Mouse (Mus musculus): ENCODE data around the gene Klf7.

The Klf7 gene

DNA sequence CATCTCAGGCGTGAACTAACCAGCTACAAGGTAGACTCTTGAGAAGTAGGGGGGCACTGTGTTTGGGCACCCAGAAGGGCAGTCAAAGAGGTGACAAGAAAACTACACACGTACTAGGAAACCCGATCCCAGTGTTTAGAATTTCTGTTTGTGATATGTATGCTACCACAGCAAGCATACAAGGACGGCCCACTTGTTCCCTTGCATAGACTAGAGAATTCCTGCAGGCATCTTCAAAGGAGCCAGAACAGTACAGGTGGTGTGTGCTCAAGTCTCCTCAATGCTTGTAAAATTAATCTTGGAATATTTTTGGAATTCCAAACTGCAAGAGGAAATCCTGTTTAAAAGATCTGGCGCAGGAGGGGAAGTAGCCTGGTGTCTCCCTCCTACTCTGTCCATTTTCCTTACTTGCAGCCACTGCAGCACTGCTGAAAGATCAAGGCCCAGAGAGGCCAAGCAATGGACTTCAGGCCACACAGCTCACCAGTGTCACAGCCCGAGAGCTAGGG lies 102.9 kb downstream of the Klf7 start:
- DNase-seq = no peak

DNA sequence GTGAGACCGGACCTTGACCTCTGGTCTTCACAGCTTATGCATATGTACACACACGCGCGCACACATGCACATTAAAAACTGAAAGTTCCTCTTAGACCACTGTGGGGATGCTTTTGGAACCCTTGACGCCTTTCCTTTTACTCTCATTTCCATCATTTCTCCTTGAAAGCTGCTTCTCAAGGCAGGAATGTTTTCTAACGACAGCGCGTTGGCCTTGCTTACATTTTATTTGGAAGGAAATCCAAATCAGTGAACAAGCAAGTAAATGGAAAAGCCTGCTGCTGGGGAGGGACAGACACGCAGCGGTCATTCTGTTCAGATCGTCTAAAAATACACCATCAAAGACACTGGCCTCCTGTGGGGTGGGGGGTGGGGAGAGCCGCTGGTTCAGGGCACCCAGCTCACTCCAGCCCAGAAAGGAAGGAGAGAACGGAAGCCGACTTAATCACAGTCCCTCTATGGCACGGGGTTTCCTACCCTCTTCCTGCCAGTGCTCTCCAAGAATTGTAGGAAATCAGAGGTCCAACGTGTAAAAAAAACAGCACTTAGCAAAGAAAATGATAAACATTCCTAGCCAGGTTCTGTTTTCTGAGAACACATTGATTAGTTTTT lies 103.5 kb downstream of the Klf7 start:
- DNase-seq = no peak

DNA sequence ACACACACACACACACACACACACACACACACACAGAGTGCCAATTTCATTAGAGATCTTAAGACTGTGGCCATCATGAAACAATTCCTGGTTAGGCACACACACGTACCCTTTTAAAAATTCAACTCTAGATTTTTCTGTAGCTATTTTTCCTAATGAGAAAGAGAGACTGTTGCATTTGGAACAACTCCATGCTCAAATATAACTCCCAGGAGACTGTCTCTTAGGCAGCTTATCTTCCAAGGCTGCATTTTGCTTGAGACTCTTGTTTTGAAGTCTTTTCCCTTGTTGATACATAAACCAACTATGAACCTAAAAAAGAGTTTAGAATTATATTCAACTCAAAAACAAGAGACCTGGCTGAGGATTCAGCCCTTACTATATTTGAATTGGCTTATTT lies 108.0 kb downstream of the Klf7 start:
- no peak for DNase-seq

DNA sequence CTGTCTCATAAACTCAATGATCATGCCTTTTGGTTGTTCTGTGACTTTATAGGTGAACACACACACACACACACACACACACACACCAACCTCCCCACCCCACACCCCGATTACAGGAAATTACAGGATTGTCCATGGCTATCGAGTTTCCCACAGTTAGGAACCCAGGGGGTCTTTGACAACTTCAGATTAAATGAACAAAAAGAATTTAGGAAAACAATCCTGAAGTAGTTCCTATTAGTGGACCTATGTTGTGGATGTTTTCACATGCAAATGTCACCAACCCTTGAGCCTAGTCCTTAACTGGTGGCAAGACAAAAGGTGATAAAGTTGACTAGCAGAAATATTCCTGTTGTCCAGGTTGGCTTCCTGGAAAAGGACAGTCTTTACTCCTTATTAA lies 113.1 kb downstream of the Klf7 start:
- DNase-seq = no peak

DNA sequence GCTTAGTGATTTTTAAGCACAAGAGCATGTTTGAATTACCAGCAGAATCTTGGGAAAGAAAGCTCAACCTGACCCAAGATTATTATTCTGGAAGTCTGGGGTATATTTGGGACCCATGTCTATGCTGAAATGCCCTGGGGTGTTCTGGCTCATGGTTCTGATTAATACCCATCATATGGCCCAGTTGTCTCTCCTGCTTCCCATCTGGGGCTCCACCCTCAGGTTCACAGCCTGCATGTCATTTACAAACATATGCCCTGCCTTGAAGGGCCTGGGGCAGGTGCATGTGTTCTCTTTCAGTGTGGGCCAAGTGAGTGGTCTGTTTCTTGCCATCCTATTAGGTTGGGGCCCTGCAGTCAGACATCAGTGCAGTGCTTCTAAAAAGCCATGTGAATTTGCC lies 114.1 kb downstream of the Klf7 start:
- DNase-seq = no peak

DNA sequence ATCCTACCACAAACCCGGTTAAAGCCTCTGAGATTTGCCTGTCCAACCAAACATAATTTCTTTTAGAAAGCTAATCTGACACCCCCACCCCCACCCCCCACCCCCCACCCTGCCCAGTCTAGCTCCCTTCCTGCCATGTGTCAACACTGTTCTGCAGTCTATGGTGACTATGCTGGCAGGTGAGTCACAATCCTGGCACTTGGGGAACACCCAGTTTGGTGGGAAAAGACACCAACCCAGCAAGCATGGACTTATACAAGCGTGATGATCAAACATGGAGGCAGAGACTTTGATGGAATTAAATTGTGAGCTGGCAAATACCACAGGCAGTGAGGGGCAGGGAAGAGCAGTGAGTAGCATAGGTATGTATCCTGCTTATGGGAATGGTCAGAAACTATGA lies 116.9 kb downstream of the Klf7 start:
- DNase-seq = no peak

DNA sequence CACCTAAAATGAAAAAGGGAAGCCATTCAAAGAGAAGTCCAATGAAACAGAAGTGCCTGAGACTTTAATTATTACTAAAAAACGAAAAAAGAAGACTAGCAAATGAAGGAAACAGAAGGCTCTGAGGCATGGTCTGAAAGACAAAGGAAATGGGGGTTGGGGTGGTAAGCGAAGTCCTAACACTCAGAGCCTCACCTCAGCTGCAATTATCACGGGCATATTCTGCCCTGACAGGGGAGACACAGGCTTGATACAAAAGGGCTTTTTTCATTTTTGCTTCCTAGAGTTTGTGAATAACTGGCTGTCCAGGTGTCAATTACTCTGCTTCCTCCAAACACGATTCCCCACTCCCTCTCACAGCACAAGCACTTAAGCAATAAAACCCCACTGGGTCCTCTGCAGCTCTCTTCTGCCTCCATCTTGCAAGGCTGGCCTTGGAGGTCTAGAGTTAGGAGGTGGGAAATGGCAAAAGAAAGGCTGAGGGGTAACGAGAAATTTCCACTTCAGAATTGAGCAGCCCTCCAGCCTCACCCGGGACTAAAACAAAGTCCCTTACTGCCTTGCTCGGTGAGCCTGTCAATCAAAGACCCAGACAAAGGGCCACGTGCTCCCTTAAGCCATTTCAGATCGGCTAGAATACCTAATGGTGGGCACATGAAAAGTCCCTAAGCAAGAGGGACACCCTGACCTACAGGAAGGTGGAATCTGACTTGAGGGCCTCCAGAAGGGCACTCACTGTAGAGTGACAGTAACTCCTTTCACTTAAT lies 118.4 kb downstream of the Klf7 start:
- DNase-seq = no peak

DNA sequence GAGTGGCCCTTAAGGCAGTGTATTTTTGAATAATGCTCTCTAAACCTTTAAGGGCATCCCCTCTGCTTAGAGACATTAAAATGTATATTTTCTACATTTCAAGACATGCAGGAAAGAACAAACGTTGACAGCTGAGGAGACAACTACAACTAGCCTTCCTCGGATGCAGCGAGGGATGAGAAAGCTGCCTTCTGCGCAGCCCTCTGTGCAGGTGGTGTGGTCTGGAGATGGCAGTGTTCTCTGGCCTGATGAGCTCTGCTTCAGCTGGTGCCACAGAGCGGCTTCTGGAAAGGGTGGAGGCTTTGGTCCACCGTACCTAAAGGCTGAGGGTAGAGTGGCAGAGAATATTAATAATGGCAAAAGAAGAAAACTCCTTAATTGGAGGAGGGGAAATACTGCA lies 120.0 kb downstream of the Klf7 start:
- DNase-seq = no peak

DNA sequence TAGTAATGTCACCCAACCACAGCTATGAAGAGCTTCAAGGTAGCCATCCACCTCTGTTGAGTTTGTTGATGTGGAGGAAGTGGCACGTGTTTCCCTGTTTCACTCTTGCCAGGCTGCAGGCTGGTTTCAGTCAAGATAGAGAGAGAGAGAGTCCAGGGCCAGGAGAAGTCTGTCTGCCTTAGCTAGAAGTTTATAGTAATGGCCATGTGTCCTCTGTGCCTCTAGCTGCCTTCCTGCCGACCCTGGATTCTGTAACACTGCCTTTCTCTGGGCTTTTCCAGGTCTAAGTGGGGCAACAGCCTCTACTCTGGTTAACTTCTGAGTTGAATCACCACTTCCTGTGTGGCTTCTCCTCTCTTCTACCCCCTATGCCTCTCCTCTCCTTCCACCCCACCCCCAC lies 121.5 kb downstream of the Klf7 start:
- no peak for DNase-seq

DNA sequence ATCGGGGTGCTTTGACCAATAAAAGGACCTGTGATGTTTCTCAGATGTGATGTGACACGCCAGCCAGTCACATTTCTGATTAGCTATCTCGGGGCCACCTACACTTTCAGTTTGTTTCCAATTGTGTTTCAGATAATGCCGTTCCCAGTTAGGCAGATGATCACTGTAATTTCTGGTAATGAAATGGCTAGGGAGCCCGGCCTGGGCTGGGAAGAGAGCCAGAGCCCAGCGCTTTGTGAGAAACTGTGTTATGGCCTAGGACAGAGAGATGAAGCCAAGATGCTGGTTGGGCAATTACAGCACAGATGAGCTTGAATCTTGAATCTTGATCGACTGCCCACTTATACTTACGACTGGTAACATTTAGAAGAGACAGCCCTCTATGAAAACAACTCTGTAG lies 122.6 kb downstream of the Klf7 start:
- peak; percentile 74 for DNase-seq

DNA sequence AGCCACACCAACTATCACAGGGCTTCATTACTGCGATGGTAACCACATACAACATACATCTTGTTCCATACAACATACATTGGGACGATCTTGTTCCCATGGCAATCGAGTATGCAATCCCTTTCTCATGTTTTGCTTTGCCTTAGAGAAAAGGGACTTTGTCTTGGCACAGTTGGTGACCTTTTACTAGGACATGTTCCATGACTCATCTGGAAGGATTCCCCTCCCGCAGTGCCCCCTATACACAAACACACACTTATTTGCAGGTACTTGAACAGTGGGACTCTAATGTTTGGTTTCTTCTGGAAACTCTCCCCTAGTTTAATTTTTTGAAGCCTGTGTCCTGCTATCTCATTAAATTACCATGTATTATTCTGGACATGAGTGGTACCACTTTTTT lies 123.2 kb downstream of the Klf7 start:
- DNase-seq = no peak

DNA sequence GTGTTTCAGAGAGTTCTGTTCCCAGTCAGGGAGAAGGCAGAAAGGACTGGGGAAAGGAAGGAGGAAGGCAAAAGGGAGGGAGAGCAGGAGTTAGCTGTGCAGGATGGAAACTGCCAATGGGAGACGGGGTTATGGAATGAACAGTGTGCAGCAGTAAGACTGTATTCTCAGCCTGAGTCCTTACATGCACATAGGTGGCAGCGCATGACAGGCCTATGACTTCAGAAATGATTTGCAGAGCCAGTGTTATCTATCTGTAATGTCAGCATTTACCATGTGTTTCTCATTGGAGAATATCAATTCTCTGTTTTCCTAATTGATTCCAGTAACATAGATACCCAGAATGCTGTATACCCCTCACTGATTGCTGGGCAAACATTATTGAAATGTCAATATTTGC lies 123.9 kb downstream of the Klf7 start:
- no peak for DNase-seq

DNA sequence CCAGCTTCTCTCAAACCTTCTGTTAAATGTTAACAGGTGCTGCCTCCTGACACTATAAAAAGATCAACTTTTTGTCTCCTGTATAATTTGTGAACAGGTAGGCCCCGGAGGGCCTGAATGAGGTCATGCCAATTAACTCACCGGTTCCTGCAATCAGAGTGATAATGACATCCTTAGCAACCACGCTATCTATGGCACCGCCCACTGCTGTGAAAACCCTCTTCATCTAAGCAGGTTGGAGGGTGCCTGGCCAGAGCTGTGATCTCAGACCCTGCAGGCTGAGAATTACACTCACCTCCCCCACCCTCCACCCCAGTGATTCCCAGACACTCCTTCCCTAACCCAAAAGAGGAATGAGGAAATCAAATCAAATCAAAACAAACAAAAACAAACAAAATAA lies 126.3 kb downstream of the Klf7 start:
- no peak for DNase-seq

DNA sequence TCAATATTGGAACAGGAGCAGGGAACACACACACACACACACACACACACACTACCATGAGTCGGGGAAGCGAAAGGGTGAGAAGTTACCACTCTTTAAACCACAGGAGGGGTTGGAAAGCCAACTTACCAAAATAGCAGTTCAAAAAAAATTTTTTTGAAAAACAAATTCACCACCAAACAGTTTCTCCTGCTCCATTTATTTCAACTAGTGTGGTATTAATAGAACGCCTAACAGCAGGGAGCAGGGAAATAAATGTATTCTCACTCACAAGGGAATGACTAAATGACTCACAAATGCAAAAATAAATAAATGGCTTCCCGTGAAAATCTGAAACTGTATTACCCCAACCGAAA lies 127.0 kb downstream of the Klf7 start:
- DNase-seq = no peak

DNA sequence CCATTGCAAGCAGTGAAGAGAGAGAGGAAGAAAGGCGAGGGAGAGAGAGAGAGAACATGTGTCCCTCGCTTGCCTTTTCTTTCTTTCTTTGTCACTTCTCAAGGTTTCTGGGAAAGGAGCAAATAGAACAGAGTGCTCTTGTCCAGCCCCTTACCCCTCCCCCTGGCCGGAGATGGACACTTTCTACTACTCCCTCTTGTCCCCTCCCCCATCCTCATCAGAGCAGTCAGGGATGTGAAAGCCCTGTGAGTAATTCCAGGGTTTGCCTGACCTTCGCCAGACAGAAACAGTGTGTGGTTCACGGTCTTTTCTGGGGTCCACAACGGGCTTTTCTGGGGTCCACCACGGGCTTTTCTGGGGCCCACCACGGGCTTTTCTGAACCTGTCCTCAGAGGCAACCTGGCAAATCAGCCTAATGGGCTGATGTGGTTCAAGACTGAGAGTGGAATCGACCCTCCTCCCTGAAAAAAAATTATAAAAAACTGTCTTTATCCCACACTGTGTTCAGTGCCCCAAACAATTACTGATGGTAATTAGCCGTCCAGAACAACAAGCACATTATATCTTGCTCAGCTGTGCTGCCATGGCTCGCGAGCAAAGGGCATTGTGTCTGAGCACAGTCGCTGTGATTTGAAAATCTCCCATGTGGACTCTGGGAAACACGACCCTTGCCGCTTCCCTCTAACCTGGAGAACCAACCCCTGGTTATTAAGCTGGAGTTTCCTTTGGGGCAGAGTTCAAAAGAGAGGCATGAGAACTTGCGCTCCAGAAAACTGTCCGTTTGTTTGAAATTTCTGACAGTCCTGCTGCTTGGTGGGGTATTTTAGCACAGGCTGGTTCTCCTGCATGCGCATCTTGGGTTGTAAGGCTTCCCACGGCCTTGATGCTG lies 127.6 kb downstream of the Klf7 start:
- no peak for DNase-seq

DNA sequence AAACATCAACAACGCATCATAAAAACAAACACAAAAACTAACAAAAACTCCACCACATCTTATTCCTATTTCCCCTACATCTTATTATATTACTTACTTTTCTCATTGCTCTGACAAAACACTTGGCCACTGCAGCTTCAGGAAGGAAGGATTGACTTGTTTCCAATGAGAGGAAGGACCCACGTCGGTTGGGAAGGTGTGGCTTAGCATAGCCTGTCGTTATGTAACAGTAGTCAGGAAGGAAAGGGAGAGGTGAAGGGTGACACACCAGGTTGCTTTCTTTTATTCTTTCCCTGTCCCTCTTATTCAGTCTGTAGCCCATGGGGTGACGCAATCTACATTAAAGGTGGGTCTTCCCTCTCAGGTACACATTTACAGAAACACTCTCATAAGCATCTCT lies 129.6 kb downstream of the Klf7 start:
- no peak for DNase-seq

DNA sequence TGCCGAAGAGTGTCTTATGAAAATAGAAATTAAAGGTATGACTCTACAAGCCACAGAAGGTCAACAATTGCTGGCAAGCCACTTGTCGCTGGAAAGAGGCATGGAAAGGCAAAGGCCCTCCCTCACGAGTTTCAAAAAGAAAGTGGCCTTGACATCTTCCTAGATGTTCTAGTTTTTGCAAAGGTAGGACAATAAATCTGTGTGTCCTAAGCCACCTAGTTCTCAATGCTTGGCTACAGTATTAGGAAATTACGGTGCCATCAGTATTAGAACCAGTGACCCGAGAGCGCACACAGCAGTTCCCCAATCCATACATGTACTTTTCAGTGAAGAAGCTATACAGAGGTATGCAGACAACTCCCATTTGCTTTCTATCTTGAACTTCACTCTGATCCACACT lies 131.7 kb downstream of the Klf7 start:
- no peak for DNase-seq

DNA sequence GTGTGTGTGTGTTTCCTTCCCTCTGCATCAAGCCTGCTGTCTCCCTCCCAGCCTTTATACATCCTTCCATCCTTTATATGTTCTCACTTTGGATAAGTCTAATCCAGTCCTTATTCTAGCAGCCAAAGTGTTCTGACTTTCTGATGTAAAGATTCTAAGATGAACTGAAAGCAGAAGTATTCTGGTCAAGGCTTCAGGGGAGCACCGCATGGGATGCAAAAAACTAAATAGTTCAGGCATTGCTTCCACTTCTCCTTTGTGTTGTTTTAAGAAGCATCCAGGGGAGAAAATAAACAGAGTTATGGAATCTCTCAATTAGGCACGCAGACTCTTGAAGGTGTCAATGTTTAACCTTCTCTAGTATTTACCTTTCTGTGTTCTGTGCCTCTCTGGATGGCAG lies 141.3 kb downstream of the Klf7 start:
- no peak for DNase-seq
